Mouse (Mus musculus) limb, embryonic 15.5 days (tissue): ENCODE data around the gene Cbl. TPM values are rescaled to one million over a fixed set of nuclear protein-coding genes. Genes with fewer than 3 reads are reported as not detected.

Experiments
- ATAC-seq: fragments of 200-750 bp; cut with Nextera tagmentation; 2 replicates; pipeline ENCODE4 v1.8.0; 2017; ENCODE audit warnings: low read depth, moderate TSS enrichment; ENCODE audit not compliant: insufficient number of reproducible peaks, low FRiP score, low TSS enrichment
- H3K27ac ChIP-seq: fragments of 300-500 bp; sonication (generic); 2 replicates; pipeline ENCODE4 v1.5.1; 2015; ENCODE audit warnings: moderate library complexity, mild to moderate bottlenecking, inconsistent platforms
- H3K27me3 ChIP-seq: fragments of 300-500 bp; sonication (generic); 2 replicates; pipeline ENCODE4 v1.6.1; 2015; ENCODE audit warnings: inconsistent platforms
- H3K36me3 ChIP-seq: fragments of 300-500 bp; sonication (generic); 2 replicates; pipeline ENCODE4 v1.6.1; 2015; ENCODE audit warnings: inconsistent platforms
- H3K4me1 ChIP-seq: fragments of 300-500 bp; sonication (generic); 2 replicates; pipeline ENCODE4 v1.6.1; 2015; ENCODE audit warnings: inconsistent platforms
- H3K4me2 ChIP-seq: fragments of 300-500 bp; sonication (generic); 2 replicates; pipeline ENCODE4 v1.6.1; 2015; ENCODE audit warnings: mild to moderate bottlenecking, inconsistent platforms
- H3K4me3 ChIP-seq: fragments of 300-500 bp; sonication (generic); 2 replicates; pipeline ENCODE4 v1.5.1; 2015; ENCODE audit warnings: mild to moderate bottlenecking, inconsistent platforms
- H3K9ac ChIP-seq: fragments of 300-500 bp; sonication (generic); 2 replicates; pipeline ENCODE4 v1.6.1; 2015; ENCODE audit warnings: inconsistent platforms
- H3K9me3 ChIP-seq: fragments of 300-500 bp; sonication (generic); 2 replicates; pipeline ENCODE4 v1.6.1; 2016; ENCODE audit warnings: inconsistent platforms
- WGBS: fragments of 180-500 bp; shearing (Covaris S2); methylation state at CpG from one replicate; pipeline ENCODE4 v1.1.7; 2015; 5-methylcytosine and 5-hydroxymethylcytosine counted together
- polyA plus RNA-seq: library from polyadenylated mRNA; unstranded; fragments of >200 nt; fragmentation: Nextera tagmentation; extraction: Ambion mirVana; gene quantifications from 2 replicates; pipeline ENCODE4 v1.2.1, GENCODE M21; 2015

The Cbl gene
- 14.5 and 15.6 TPM in 2 replicates for polyA plus RNA-seq

DNA sequence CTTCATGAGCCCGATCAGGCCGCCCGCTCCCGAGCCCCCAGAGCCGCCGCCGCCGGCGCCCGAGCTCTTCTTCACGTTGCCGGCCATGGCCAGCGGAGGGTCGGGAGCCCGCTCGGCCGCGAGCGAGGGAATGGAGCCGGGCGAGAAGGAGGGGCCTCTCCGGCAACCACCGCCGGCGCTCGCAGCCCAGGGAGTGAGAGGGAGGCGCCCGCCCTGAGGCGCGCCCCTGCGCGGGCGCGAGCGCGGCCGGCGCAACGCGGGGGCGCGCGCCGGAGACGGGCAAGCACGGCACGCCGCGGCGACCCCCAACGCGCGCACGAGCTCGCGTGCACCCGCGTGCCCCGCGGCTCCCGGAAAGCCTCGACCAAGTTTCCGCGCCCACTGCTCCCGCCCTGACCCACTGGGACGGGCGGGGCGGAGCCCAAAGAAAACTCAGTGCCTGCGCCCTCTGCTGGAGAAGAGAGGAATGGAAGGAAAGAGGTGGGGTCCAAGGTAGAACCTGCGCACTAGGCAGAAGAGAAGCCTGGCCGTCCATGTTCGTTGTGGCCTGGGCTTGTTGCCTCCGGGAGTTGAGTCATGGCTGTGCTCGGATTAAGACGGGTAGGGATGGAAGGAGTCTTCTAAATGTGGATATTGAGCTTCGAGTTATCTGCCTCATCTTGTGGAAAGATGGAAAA, at the start of gene Cbl:
TSS of gene Cbl (minus strand) at position 248 of the 677 bp plus-strand sequence.
- Histone ChIP-seq H3K4me2 (peak within 1 kb of the TSS; percentile 59), H3K27me3 (no peaks in the 10 kb centered on the region), H3K9ac (peak within 1 kb of the TSS; percentile 94), H3K36me3 (no peaks in the 10 kb centered on the region), H3K4me3 (peak within 1 kb of the TSS; percentile 94), H3K4me1 (peaks cover 19% of the 10 kb centered on the region), H3K9me3 (no peaks in the 10 kb centered on the region), H3K27ac (peak within 1 kb of the TSS; percentile 96)
- ATAC-seq = peak; percentile 91
- WGBS = under 1% methylated on average over 73 of the region's 76 CpGs

GRCm38 (mm10) chr9:44283183-44283582, 49.3 kb upstream of the Cbl start:
- H3K4me1 ChIP-seq = peaks cover 17% of the 10 kb centered on the region
- H3K27me3 ChIP-seq = peaks cover 13% of the 10 kb centered on the region; the same call in 1 of the 2 replicates
- H3K9me3 ChIP-seq = no peaks in the 10 kb centered on the region
- no peak overlapping the region for H3K4me3 ChIP-seq
- ATAC-seq = no peak
- WGBS = 70% methylated on average over 5 of the region's 5 CpGs
- H3K36me3 ChIP-seq = peaks cover 24% of the 10 kb centered on the region
- H3K4me2 ChIP-seq = no peak overlapping the region
- H3K27ac ChIP-seq = no peak overlapping the region
- no peak overlapping the region for H3K9ac ChIP-seq

DNA sequence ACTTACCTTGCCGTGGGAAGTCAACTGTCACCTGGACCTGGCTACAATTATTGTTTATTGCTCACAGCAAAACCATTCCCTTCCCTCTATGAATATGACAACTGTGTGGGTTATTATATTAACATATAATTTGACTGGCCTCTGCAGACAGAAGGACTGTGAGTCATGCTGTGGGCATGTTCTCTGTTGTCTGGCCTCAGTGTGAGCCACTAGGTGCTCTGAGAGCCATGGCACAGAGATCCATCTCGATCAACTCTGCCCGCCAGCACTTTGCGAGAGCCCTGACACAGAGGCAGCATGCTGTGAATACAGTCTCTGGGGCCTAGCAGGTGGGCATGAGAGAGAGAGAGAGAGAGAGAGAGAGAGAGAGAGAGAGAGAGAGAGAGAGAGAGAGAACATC, 36.1 kb upstream of the Cbl start:
- Histone ChIP-seq H3K4me3 (no peak overlapping the region), H3K27ac (no peak overlapping the region), H3K4me2 (no peak overlapping the region), H3K4me1 (peaks cover 20% of the 10 kb centered on the region), H3K27me3 (no peaks in the 10 kb centered on the region), H3K9me3 (no peaks in the 10 kb centered on the region), H3K9ac (no peak overlapping the region), H3K36me3 (peaks cover 16% of the 10 kb centered on the region; the same call in 1 of the 2 replicates)
- WGBS = 79% methylated on average over 4 of the region's 4 CpGs
- no peak for ATAC-seq

DNA sequence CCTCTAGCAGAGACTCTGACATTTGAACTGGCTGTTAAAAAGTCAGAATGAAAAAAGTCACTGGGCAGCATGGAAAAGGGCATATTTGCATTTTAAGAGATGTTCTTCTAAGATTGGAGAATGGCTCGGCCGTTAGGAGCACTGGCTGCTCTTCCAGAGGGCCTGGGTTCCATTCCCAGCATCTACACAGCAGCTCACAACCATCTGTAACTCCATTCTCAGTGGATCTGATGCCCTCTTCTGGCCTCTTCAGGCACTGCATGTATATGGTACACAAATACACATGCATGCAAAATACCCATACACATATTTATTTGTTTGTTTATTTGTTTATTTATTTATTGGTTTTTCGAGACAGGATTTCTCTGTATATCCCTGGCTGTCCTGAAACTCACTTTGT, 35.2 kb upstream of the Cbl start:
- no peaks in the 10 kb centered on the region for H3K9me3 ChIP-seq
- ATAC-seq = no peak
- H3K9ac ChIP-seq = no peak overlapping the region
- peaks cover 15% of the 10 kb centered on the region for H3K36me3 ChIP-seq
- H3K4me2 ChIP-seq = no peak overlapping the region
- H3K4me3 ChIP-seq = no peak overlapping the region
- H3K27me3 ChIP-seq = no peaks in the 10 kb centered on the region
- H3K27ac ChIP-seq = no peak overlapping the region
- 86% methylated on average over 3 of the region's 3 CpGs for WGBS
- H3K4me1 ChIP-seq = peaks cover 20% of the 10 kb centered on the region

- peaks cover 20% of the 10 kb centered on the region for H3K4me1 ChIP-seq
- peak within 1 kb of the TSS; percentile 90 for H3K9ac ChIP-seq
- H3K27me3 ChIP-seq = no peaks in the 10 kb centered on the region
- 70% methylated on average over 6 of the region's 6 CpGs for WGBS
- peak within 1 kb of the TSS; percentile 84 for H3K4me2 ChIP-seq
- ATAC-seq = no peak
- H3K4me3 ChIP-seq = peak within 1 kb of the TSS; percentile 57
- H3K27ac ChIP-seq = peak within 1 kb of the TSS; percentile 94
- no peaks in the 10 kb centered on the region for H3K9me3 ChIP-seq
- peaks cover 17% of the 10 kb centered on the region for H3K36me3 ChIP-seq
Measured at GRCm38 (mm10) chr9:44268432-44268831, 34.6 kb upstream of the Cbl start, which contains the start of gene Nlrx1. Gene Nlrx1 (minus strand): TSS chr9:44268599.

DNA sequence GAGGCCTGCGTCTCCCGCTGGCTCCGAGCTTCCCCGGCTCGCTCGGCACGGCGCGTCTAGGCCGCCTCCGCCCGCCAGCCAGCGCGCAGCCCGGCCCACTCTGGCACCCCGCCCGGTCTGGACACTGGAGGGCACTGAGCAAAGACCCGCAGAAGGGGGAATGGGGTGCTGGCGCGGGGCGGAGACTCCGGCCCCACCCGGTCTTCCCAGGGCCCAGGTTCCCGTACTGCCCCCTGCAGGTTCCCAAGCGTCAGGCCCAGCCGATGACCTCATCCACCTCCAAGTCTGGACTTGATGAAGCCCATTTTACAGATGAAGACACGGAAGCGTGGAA, 34.1 kb upstream of the Cbl start:
- Histone ChIP-seq H3K9ac (peak overlapping the region; percentile 90), H3K4me1 (peaks cover 20% of the 10 kb centered on the region), H3K27ac (peak overlapping the region; percentile 94), H3K4me2 (peak overlapping the region; percentile 84), H3K36me3 (peaks cover 17% of the 10 kb centered on the region), H3K4me3 (peak overlapping the region; percentile 57), H3K9me3 (no peaks in the 10 kb centered on the region), H3K27me3 (no peaks in the 10 kb centered on the region)
- ATAC-seq = peak; percentile 81
- 4% methylated on average over 28 of the region's 28 CpGs for WGBS

DNA sequence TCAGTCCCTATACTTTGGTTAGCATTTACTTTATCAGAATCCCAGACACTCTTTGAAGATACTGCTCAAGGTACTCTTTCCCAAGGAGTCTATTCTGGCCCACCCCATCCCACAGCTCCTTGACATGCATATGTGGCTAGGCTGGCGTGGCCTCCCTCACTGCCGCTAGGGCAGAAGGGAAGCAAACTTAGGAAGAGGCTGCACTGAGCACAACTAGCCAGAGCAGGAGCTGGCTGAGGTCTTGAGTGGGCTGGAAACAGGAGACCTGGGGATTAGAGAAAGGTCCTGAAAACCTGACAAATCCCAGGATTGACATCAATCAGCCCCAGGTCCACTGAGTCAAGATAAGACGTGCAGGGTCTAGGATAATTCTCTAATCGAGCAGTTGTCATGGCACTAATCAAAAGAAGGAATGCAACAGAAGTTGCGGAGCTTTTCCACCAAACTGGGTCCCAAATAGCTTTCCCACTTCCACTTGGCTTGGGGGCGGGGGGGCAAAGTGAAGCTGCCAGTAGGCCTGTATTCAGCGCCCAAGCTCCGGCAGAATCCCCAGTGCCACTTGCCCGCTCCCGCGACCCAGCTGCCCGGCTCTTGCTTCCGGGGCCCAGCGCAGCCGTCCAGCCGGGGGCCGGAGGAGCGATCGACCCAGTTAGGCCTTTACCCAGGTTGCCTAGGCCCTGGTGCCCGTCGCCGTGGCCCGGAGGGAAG, 33.6 kb upstream of the Cbl start:
- peak overlapping the region; percentile 90 for H3K9ac ChIP-seq
- peaks cover 22% of the 10 kb centered on the region for H3K36me3 ChIP-seq
- no peaks in the 10 kb centered on the region for H3K9me3 ChIP-seq
- ATAC-seq = no peak
- H3K4me2 ChIP-seq = peak overlapping the region; percentile 84
- WGBS = 7% methylated on average over 23 of the region's 23 CpGs
- peaks cover 20% of the 10 kb centered on the region for H3K4me1 ChIP-seq
- no peaks in the 10 kb centered on the region for H3K27me3 ChIP-seq
- H3K27ac ChIP-seq = peak overlapping the region; percentile 94
- H3K4me3 ChIP-seq = peak overlapping the region; percentile 57

DNA sequence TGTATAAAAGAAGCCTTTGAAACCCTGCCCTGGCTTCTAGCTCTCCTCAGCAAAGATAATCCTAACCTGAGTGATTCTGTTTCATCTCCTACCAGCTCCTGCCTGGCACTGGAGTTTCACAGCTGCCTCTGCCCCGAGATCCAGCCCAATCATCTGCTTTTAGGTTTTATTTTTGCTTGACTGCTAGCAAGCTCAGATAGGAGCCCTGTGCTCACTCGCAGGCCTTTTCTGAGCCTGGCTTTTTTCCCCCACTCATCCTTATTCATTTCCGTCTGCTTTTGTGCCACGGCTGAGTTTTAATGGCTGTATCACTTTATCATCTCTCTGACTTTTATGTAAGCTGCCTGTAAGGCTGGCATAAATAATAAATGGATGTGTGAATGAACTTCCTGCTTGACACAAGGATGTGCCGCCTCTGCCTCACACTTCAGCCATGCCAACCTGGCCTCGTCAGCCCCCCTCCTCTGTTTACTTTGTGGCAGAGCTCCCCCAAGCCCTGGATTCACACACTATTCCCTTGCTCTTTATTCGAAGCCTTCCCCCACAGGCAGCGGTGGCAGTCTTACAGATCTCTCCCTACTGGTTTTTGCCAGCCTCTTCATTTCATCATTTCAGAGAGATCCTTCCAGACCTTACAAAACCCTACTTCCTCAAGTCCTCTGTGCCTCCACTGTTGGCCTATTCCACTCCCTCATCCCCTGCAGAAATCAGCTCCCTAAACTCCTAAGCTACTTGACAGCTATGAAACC, 32.8 kb upstream of the Cbl start:
- Histone ChIP-seq H3K27me3 (no peaks in the 10 kb centered on the region), H3K4me1 (peaks cover 20% of the 10 kb centered on the region), H3K9ac (no peak overlapping the region), H3K9me3 (no peaks in the 10 kb centered on the region), H3K27ac (peak overlapping the region; percentile 94), H3K36me3 (peaks cover 29% of the 10 kb centered on the region), H3K4me2 (peak overlapping the region; percentile 84), H3K4me3 (0 out of 2 replicates have a peak overlapping the region, but pooled peaks have one; percentile 57)
- WGBS = 62% methylated on average over 8 of the region's 8 CpGs
- ATAC-seq = no peak

DNA sequence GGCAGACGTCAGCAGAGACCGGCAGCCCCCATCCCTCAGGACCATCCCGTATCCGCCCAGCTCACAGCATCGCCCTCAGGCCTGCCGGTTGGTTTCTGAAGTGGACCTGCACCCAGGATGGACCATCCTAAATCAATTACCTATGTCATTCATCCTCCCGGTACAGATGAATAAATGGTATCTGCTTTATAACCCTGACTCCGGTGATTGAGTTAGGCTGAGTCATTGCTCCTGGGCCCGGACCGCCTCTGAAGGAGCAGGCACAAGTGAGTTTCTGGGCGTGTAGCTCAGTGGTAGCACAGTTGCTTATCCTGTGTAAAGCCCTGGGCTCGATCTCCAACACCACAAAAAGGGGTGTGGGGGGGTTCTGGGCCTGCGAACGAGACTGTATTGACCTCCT, 27.5 kb upstream of the Cbl start:
- ATAC-seq = no peak
- WGBS = 79% methylated on average over 14 of the region's 14 CpGs
- Histone ChIP-seq H3K4me2 (no peak overlapping the region), H3K36me3 (peaks cover 40% of the 10 kb centered on the region), H3K9me3 (no peaks in the 10 kb centered on the region), H3K4me3 (no peak overlapping the region), H3K4me1 (peaks cover under 1% of the 10 kb centered on the region), H3K27ac (no peak overlapping the region), H3K9ac (no peak overlapping the region), H3K27me3 (no peaks in the 10 kb centered on the region)

GRCm38 (mm10) chr9:44259014-44259413, 25.2 kb upstream of the Cbl start:
- no peak overlapping the region for H3K27ac ChIP-seq
- peaks cover 21% of the 10 kb centered on the region for H3K4me1 ChIP-seq
- no peaks in the 10 kb centered on the region for H3K9me3 ChIP-seq
- H3K4me3 ChIP-seq = no peak overlapping the region
- no peaks in the 10 kb centered on the region for H3K27me3 ChIP-seq
- no peak for ATAC-seq
- WGBS = 76% methylated on average over 10 of the region's 10 CpGs
- no peak overlapping the region for H3K4me2 ChIP-seq
- H3K36me3 ChIP-seq = peaks cover 34% of the 10 kb centered on the region
- H3K9ac ChIP-seq = no peak overlapping the region

- H3K4me2 ChIP-seq = no peak overlapping the region
- peaks cover 21% of the 10 kb centered on the region for H3K36me3 ChIP-seq
- no peak overlapping the region for H3K9ac ChIP-seq
- no peaks in the 10 kb centered on the region for H3K27me3 ChIP-seq
- no peak overlapping the region for H3K4me3 ChIP-seq
- ATAC-seq = no peak
- no peak overlapping the region for H3K27ac ChIP-seq
- 78% methylated on average over 8 of the region's 8 CpGs for WGBS
- H3K4me1 ChIP-seq = peaks cover 27% of the 10 kb centered on the region
- H3K9me3 ChIP-seq = no peaks in the 10 kb centered on the region
Measured at GRCm38 (mm10) chr9:44256213-44256612, 22.4 kb upstream of the Cbl start.

DNA sequence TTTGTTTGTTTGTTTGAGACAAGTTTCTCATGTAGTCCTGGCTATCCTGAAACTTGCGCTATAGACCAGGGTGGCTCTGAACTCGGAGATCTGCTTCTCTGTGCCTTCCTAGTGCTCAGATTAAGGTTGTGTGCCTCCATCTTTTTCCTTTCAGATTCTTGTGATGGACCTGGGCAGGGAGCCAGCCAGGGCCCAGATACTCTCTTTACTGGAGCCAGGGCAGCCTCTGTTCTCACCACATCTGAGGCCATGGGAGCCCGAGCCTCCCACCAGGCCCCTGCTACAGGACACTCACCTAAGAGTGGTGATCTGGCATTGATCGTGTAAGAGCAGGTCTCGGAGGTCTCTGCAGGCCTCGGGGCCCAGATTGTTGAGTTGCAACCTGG, 21.3 kb upstream of the Cbl start:
- no peaks in the 10 kb centered on the region for H3K9me3 ChIP-seq
- H3K9ac ChIP-seq = no peak overlapping the region
- 50% methylated on average over 6 of the region's 6 CpGs for WGBS
- no peaks in the 10 kb centered on the region for H3K27me3 ChIP-seq
- no peak overlapping the region for H3K4me3 ChIP-seq
- no peak overlapping the region for H3K4me2 ChIP-seq
- H3K27ac ChIP-seq = 0 out of 2 replicates have a peak overlapping the region, but pooled peaks have one; percentile 3
- H3K36me3 ChIP-seq = peaks cover 21% of the 10 kb centered on the region
- peaks cover 27% of the 10 kb centered on the region for H3K4me1 ChIP-seq
- no peak for ATAC-seq
